Mouse (Mus musculus) C2C12 (cell line): ENCODE data around the gene Cilp.

Source experiments
- CTCF ChIP-seq: IDR thresholded peaks from one replicate; pipeline ENCODE4 v1.5.1; 2011; ENCODE audit not compliant: control insufficient read depth, insufficient read depth, insufficient read length
- MYOD1 ChIP-seq: IDR thresholded peaks from one replicate; pipeline ENCODE4 v1.6.1; 2011; ENCODE audit warnings: low read depth; ENCODE audit not compliant: control insufficient read depth, insufficient read length

- TF ChIP-seq CTCF (no peak), MYOD1 (no peak)
Observed at GRCm38 (mm10) chr9:65244036-65244806, 20.8 kb upstream of the Cilp start.
